Comparison of ENCODE assay signal across 1 mouse cellular context in the genomic region with DNA sequence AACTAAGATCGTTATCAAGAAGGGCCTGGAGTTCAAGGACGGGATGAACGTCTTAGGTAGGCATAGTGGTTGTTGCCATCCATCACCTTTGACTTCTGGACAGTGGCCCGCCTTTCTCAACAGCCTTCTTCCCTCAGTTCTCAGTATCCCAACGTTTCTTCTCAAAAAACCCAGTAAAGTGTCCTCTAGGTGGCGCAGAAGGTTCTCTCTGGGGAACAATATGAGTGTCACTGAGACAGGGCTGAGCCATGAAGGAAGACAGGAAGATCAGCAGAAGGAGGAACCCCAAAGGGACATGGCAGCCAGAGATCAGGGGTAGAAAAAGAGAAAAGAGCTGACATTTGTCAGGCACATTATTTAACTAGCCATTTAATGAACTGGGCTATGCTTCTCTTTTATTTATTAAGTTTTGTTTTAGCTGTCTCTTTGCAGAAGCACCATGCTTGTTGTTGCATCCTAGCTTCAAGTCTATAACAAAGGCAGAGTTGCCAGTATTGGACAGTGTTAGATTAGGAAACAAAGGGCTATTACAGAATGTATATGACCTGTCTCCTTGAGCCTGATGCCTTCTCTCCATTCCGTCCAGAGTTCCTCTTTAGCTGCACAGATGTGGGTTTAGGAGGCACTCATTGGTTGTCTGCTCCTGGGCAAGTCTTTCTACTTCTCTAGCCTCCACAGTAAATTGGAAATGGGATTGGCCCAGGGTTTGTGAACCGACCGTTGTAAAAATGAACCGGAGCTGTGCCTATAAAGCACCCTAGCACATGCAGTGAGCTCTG.
A peak's percentile ranks its signal among the peaks of the same experiment; 100 is the strongest.
TF ChIP-seq lines count a peak whose summit lies in the region.

No protein-coding gene starts in this region.

TF ChIP-seq in MEL, 35 proteins besides CTCF, POLR2A, EP300 and RAD21 (continued from another document):
- TF ChIP-seq USF2 (IDR thresholded peaks at IDR 0.05; ENCODE audit: borderline replicate concordance in 1 of 2, insufficient read depth in 1 of 2, low read depth in 1 of 2, low read length in 2 of 2) (no peak), E2F4 (IDR thresholded peaks at IDR 0.05; ENCODE audit: borderline replicate concordance, low read depth, low read length) (no peak), MAX (IDR thresholded peaks at IDR 0.05; ENCODE audit: low read length) (peak; percentile 36; the same call in 1 of the 2 replicates), POLR2AphosphoS5 (IDR thresholded peaks at IDR 0.05; ENCODE audit: borderline replicate concordance, low read depth, low read length) (no peak), TBP (IDR thresholded peaks at IDR 0.05; ENCODE audit: low read depth, low read length) (no peak), KAT2A (conservative IDR thresholded peaks at IDR 0.05; ENCODE audit: low read depth, low read length) (no peak), HCFC1 (IDR thresholded peaks at IDR 0.05; ENCODE audit: low read depth, low read length) (no peak), ELF1 (IDR thresholded peaks at IDR 0.05; ENCODE audit: low read depth, low read length) (no peak), SMC3 (IDR thresholded peaks at IDR 0.05; ENCODE audit: low read depth, low read length) (peak; percentile 82), ETS1 (IDR thresholded peaks at IDR 0.05; ENCODE audit: low read depth, low read length) (no peak; the same call in 1 of the 2 replicates), ZMIZ1 (IDR thresholded peaks at IDR 0.05; ENCODE audit: low read depth, low read length) (no peak), MAZ (IDR thresholded peaks at IDR 0.05; ENCODE audit: low read depth, low read length) (no peak), ZNF384 (IDR thresholded peaks at IDR 0.05; ENCODE audit: low read depth, low read length) (no peak), MYC (IDR thresholded peaks at IDR 0.05; ENCODE audit: low read depth, low read length) (no peak), RCOR1 (IDR thresholded peaks at IDR 0.05; ENCODE audit: low read depth, low read length) (0 out of 2 replicates have a peak, but pooled peaks have one; percentile 12), ZKSCAN1 (IDR thresholded peaks at IDR 0.05; ENCODE audit: low read depth, low read length) (no peak), CHD1 (IDR thresholded peaks at IDR 0.05; ENCODE audit: low read depth, low read length) (no peak), NELFE (IDR thresholded peaks at IDR 0.05; ENCODE audit: low read depth, low read length) (no peak), POLR2AphosphoS2 (IDR thresholded peaks at IDR 0.05; ENCODE audit: low read length) (no peak), TAL1 (IDR thresholded peaks at IDR 0.05; ENCODE audit: low read length) (no peak), UBTF (IDR thresholded peaks at IDR 0.05; ENCODE audit: borderline replicate concordance, insufficient read depth, low read depth, low read length) (no peak), CHD2 (IDR thresholded peaks at IDR 0.05; ENCODE audit: low read length) (no peak), BHLHE40 (IDR thresholded peaks at IDR 0.05; ENCODE audit: borderline replicate concordance, low read depth, low read length) (no peak), GABPA (IDR thresholded peaks at IDR 0.05; ENCODE audit: low read depth, low read length) (no peak), MYB (IDR thresholded peaks at IDR 0.05; ENCODE audit: low read depth, low read length) (0 out of 2 replicates have a peak, but pooled peaks have one; percentile 17), NRF1 (IDR thresholded peaks at IDR 0.05; ENCODE audit: insufficient read depth, low read depth, low read length, poor library complexity, severe bottlenecking) (no peak), MXI1 (IDR thresholded peaks at IDR 0.05; ENCODE audit: low read depth, low read length) (no peak), MAFK (IDR thresholded peaks at IDR 0.05; ENCODE audit: borderline replicate concordance, low read depth, low read length) (no peak), ZC3H11A (IDR thresholded peaks at IDR 0.05; ENCODE audit: low read depth, low read length) (peak; percentile 86), GATA1 (IDR thresholded peaks at IDR 0.05; ENCODE audit: low read depth, low read length) (0 out of 2 replicates have a peak, but pooled peaks have one; percentile 20), SIN3A (IDR thresholded peaks at IDR 0.05; ENCODE audit: low read length) (peak; percentile 17; the same call in 1 of the 2 replicates), USF1 (IDR thresholded peaks at IDR 0.05; ENCODE audit: low read depth, low read length) (no peak), TCF12 (IDR thresholded peaks at IDR 0.05; ENCODE audit: low read depth, low read length) (0 out of 2 replicates have a peak, but pooled peaks have one; percentile 14), MEF2A (IDR thresholded peaks at IDR 0.05; ENCODE audit: extremely low read depth, insufficient replicate concordance, low read depth, low read length, poor library complexity, severe bottlenecking) (no peak)
